Mouse (Mus musculus): ENCODE measurements at regions not wholly inside any gene's neighbourhood (a gene's known extent, or its start where the extent isn't known, plus 50 kb on each side); places are given as distances from the start of the nearest gene placed in this dataset.

DNA sequence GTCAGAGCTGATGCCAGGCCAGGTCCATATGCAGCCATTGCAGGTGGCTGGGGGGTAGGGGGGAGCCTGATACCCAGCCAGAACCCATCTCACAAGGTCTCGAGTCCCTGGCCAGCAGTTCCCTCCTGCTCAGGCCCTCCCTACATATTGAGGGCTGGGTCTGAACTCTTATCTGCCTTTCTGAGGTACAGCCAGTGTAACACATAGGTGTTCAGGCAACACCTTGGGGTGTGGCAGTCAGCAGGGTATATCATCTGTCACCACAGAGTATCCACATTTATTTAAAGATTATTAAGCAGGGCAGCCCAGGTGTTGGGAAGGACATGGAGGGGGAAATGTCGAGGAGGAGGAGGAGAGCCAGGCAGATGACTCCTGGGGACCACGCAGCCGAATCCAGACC, 145.2 kb upstream of the Lemd2 start:
- Histone ChIP-seq H3K27ac (replicated peaks; ENCODE audit: low read depth, low read length) (no peak overlapping the region), H3K4me2 (ENCODE audit: low read depth, severe bottlenecking) (no peak overlapping the region), H3K36me3 (ENCODE audit: control insufficient read depth, insufficient read depth, low read length) (no peaks in the 10 kb centered on the region), H3K27me3 (ENCODE audit: control insufficient read depth, insufficient read depth, low read length) (no peaks in the 10 kb centered on the region), H3K4me1 (ENCODE audit: control insufficient read depth, insufficient read depth, low read length) (no peaks in the 10 kb centered on the region), H3K9me3 (ENCODE audit: control insufficient read depth, low read length) (no peaks in the 10 kb centered on the region), H3K4me3 (ENCODE audit: low read depth, low read length) (no peak overlapping the region), H3K9ac (ENCODE audit: low read length) (no peak overlapping the region)
- DNase-seq (ENCODE audit: low spot score), result no peak
- 80% methylated on average over 4 of the region's 4 CpGs for WGBS
- ATAC-seq (ENCODE audit: insufficient number of reproducible peaks, low FRiP score, low TSS enrichment, low read depth), result no peak

DNA sequence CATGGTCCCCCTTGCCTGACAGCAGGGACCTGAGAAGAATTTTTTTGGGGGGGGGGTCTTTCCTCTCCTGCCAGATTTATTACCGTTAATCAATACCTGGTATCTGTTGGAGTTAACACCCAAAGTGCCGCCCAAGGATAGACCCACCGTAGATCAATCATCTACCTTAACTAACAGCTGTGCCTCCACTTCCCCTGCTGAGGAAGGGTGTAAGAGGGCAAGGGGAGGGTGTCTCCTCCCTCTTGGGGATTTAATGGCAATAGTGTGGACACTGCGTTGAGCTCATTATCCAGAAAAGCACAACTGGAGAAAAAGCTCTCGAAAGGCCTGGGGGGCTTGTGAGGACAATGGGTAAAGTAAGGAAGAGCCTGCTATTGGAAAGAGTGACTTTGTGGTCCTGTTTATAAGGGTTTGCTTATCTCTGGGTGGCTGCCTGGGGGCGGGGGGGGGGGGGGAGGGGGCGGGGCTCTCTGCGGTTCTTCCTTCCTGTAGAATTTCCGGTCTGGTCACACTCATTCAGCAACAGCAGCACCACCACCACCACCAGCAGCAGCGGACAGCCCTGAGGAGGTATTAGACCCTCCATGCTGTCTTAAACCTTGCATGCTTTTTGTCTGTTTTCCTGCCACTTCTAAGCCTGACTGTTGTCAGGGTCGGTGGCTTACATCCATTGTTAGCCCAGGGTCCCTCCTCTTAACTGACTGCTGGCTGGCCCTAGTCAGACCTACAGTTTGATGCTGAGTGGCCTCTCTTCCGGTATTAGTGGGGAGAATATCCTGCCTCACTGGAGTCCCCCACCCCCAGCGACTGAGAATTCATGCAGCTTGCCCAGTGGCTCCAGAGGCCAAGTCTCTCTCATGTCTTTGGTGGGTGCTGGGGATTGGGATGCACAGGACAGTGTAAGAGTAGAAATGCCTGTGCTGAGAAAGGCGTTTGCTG, 138.0 kb upstream of the Lemd2 start:
- no peak overlapping the region; the same call in 1 of the 2 replicates for H3K4me2 ChIP-seq (ENCODE audit: low read depth, severe bottlenecking)
- DNase-seq (ENCODE audit: low spot score) (no peak), ATAC-seq (ENCODE audit: insufficient number of reproducible peaks, low FRiP score, low TSS enrichment, low read depth) (no peak)
- no peaks in the 10 kb centered on the region for H3K4me1 ChIP-seq (ENCODE audit: control insufficient read depth, insufficient read depth, low read length)
- 61% methylated on average over 13 of the region's 14 CpGs for WGBS
- H3K36me3 ChIP-seq (ENCODE audit: control insufficient read depth, insufficient read depth, low read length), result no peaks in the 10 kb centered on the region
- H3K9me3 ChIP-seq (ENCODE audit: control insufficient read depth, low read length), result no peaks in the 10 kb centered on the region
- no peak overlapping the region for H3K27ac ChIP-seq (replicated peaks; ENCODE audit: low read depth, low read length)
- no peak overlapping the region for H3K9ac ChIP-seq (ENCODE audit: low read length)
- H3K27me3 ChIP-seq (ENCODE audit: control insufficient read depth, insufficient read depth, low read length), result no peaks in the 10 kb centered on the region
- H3K4me3 ChIP-seq (ENCODE audit: low read depth, low read length), result no peak overlapping the region

DNA sequence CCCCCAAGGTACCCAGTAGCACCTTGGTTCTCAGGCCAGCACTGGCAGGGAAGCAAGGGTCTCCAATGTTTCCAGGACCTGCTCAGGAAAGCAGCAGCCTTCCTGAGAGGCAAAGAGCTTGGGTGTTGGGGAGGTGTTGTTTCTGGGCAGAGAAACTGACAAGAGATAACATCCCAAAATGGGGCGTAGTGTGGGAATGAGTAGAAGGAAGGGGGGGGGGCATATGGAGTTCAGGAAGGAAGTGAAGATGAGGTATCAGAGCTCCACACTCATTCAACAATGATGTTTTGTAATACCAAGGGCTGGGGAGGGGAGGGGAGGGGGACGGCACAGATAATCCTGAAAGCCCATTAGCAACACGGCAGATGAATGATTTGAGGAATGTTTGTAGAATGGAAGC, 135.6 kb upstream of the Lemd2 start:
- WGBS, result 95% methylated on average over 3 of the region's 3 CpGs
- no peak for ATAC-seq (ENCODE audit: insufficient number of reproducible peaks, low FRiP score, low TSS enrichment, low read depth)
- no peak overlapping the region for H3K27ac ChIP-seq (replicated peaks; ENCODE audit: low read depth, low read length)

DNA sequence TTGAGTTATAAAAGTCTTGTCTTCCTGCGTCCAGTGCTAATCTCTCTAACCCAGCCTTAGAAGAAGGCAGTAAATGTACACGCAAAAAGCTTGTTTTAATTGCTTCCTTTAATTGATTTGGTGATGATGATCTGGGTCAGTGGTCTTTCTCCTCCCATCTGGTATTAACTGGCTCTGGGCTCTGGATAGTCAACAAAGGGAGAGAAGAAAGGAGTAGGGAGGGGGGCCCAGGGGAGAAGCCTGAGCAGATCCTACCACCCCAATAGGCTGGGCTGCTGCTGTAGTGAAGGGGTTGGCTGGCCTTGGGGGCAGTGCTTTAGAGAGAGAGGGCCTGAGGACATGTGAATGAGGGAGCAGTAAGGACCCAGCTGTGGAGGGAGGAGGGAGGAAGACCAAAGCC, 135.0 kb upstream of the Lemd2 start:
- Histone ChIP-seq H3K4me1 (ENCODE audit: control insufficient read depth, insufficient read depth, low read length) (no peaks in the 10 kb centered on the region; the same call in 1 of the 2 replicates), H3K27me3 (ENCODE audit: control insufficient read depth, insufficient read depth, low read length) (no peaks in the 10 kb centered on the region), H3K4me3 (ENCODE audit: low read depth, low read length) (no peak overlapping the region), H3K9me3 (ENCODE audit: control insufficient read depth, low read length) (no peaks in the 10 kb centered on the region), H3K27ac (replicated peaks; ENCODE audit: low read depth, low read length) (no peak overlapping the region), H3K9ac (ENCODE audit: low read length) (no peak overlapping the region), H3K4me2 (ENCODE audit: low read depth, severe bottlenecking) (no peak overlapping the region), H3K36me3 (ENCODE audit: control insufficient read depth, insufficient read depth, low read length) (no peaks in the 10 kb centered on the region)
- WGBS, result 26% methylated on average over 2 of the region's 2 CpGs
- DNase-seq (ENCODE audit: low spot score) (no peak), ATAC-seq (ENCODE audit: insufficient number of reproducible peaks, low FRiP score, low TSS enrichment, low read depth) (no peak)

More for the DNA sequence above, 135.6 kb upstream of the Lemd2 start:
- H3K4me2 ChIP-seq (ENCODE audit: low read depth, severe bottlenecking), result no peak overlapping the region
- no peak overlapping the region for H3K4me3 ChIP-seq (ENCODE audit: low read depth, low read length)
- H3K9me3 ChIP-seq (ENCODE audit: control insufficient read depth, low read length), result no peaks in the 10 kb centered on the region
- no peak for DNase-seq (ENCODE audit: low spot score)
- H3K9ac ChIP-seq (ENCODE audit: low read length), result no peak overlapping the region
- no peaks in the 10 kb centered on the region; the same call in 1 of the 2 replicates for H3K4me1 ChIP-seq (ENCODE audit: control insufficient read depth, insufficient read depth, low read length)
- H3K27me3 ChIP-seq (ENCODE audit: control insufficient read depth, insufficient read depth, low read length), result no peaks in the 10 kb centered on the region
- no peaks in the 10 kb centered on the region for H3K36me3 ChIP-seq (ENCODE audit: control insufficient read depth, insufficient read depth, low read length)

DNA sequence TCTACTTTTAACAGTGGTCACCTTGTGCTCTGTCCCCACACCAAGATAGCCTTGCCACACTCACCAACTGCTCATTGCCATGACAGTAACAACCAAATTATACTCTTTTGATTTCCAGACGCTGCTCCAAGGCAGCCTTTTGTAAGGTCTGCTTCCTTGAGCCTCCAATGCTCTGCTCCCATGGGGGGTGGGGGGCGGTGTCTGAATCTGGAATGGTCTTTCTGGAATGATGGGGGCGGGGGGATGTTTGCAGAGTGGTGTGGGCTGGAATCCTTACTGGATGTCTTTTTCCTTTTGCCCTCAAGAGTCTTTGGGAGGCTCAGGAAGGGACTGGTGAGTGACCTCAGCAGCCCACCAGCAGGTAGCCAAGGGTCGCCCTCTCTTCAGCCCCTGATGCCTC, 131.4 kb upstream of the Lemd2 start:
- Histone ChIP-seq H3K27ac (replicated peaks; ENCODE audit: low read depth, low read length) (no peak overlapping the region), H3K9ac (ENCODE audit: low read length) (no peak overlapping the region), H3K27me3 (ENCODE audit: control insufficient read depth, insufficient read depth, low read length) (no peaks in the 10 kb centered on the region), H3K9me3 (ENCODE audit: control insufficient read depth, low read length) (no peaks in the 10 kb centered on the region), H3K4me1 (ENCODE audit: control insufficient read depth, insufficient read depth, low read length) (no peaks in the 10 kb centered on the region; the same call in 1 of the 2 replicates), H3K4me3 (ENCODE audit: low read depth, low read length) (no peak overlapping the region), H3K36me3 (ENCODE audit: control insufficient read depth, insufficient read depth, low read length) (no peaks in the 10 kb centered on the region), H3K4me2 (ENCODE audit: low read depth, severe bottlenecking) (no peak overlapping the region)
- WGBS, result 78% methylated on average over 4 of the region's 4 CpGs
- DNase-seq (ENCODE audit: low spot score) (no peak), ATAC-seq (ENCODE audit: insufficient number of reproducible peaks, low FRiP score, low TSS enrichment, low read depth) (no peak)

DNA sequence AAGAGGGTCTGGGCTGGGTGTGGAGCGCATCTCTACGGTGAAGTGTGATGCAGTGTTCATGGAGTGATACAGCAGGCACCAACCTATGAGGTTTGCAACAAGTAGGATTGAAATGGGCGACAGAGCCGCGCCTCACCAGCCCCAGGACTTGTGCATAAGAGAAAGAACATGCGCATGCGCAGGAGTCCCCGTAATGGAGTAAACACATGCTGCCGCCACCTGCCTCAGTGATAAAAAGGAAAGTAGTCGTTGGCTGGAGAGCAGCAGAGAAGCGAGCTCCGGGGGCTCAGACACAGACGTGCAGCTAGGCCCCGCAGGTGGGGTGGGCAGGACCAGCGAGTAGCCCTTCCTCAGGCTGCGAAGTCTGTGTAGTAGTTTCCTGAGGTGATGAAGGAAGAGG, 129.3 kb upstream of the Lemd2 start:
- Histone ChIP-seq H3K27ac (replicated peaks; ENCODE audit: low read depth, low read length) (no peak overlapping the region), H3K4me1 (ENCODE audit: control insufficient read depth, insufficient read depth, low read length) (no peaks in the 10 kb centered on the region; the same call in 1 of the 2 replicates), H3K9me3 (ENCODE audit: control insufficient read depth, low read length) (no peaks in the 10 kb centered on the region), H3K9ac (ENCODE audit: low read length) (no peak overlapping the region), H3K27me3 (ENCODE audit: control insufficient read depth, insufficient read depth, low read length) (no peaks in the 10 kb centered on the region), H3K4me2 (ENCODE audit: low read depth, severe bottlenecking) (no peak overlapping the region), H3K36me3 (ENCODE audit: control insufficient read depth, insufficient read depth, low read length) (no peaks in the 10 kb centered on the region), H3K4me3 (ENCODE audit: low read depth, low read length) (no peak overlapping the region)
- WGBS, result 75% methylated on average over 16 of the region's 16 CpGs
- DNase-seq (ENCODE audit: low spot score), result no peak
- no peak for ATAC-seq (ENCODE audit: insufficient number of reproducible peaks, low FRiP score, low TSS enrichment, low read depth)

DNA sequence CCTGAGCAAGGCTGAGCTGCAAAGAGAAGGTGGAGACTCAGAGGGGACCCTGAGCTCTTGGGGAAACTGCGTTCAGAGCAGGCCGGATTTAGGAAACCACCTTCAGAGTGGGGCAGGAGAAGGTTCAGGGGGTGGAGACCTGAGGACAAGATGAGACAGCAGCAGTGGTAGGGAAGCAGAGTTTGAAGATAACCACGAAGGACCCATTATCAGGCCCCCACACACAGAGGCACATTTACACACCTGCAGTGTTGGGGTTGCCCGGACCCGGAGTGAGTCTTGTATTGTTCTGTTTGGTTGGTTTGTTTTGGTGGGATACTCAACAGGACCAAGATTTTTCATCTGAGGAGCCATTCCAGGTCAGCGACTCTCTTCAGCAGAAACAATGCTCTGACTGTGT, 128.9 kb upstream of the Lemd2 start:
- no peak overlapping the region for H3K4me3 ChIP-seq (ENCODE audit: low read depth, low read length)
- H3K27me3 ChIP-seq (ENCODE audit: control insufficient read depth, insufficient read depth, low read length), result no peaks in the 10 kb centered on the region
- no peak for DNase-seq (ENCODE audit: low spot score)
- no peak overlapping the region for H3K9ac ChIP-seq (ENCODE audit: low read length)
- H3K27ac ChIP-seq (replicated peaks; ENCODE audit: low read depth, low read length), result no peak overlapping the region
- H3K4me1 ChIP-seq (ENCODE audit: control insufficient read depth, insufficient read depth, low read length), result no peaks in the 10 kb centered on the region; the same call in 1 of the 2 replicates
- H3K4me2 ChIP-seq (ENCODE audit: low read depth, severe bottlenecking), result no peak overlapping the region
- ATAC-seq (ENCODE audit: insufficient number of reproducible peaks, low FRiP score, low TSS enrichment, low read depth), result no peak
- no peaks in the 10 kb centered on the region for H3K9me3 ChIP-seq (ENCODE audit: control insufficient read depth, low read length)
- WGBS, result 88% methylated on average over 6 of the region's 6 CpGs
- H3K36me3 ChIP-seq (ENCODE audit: control insufficient read depth, insufficient read depth, low read length), result no peaks in the 10 kb centered on the region

DNA sequence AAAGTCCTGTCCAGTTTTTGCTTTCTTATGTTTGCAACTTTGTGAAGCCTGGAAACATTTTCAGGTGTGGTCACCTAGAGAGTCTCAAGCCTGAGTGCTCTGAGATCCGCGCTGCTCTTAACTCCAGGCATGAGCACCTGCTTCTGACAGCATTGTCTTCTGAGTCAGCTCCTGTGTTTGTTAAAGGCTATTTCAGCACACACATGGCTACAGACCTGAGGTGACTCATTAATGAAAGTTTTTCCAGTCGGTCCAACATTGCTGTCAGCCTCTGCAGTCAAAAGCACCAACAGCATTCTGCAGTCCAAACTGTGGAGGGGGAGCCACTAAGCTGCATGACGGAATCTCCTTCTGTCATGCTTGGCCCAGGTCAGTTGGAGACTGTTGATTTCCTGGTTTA, 127.8 kb upstream of the Lemd2 start:
- H3K9me3 ChIP-seq (ENCODE audit: control insufficient read depth, low read length), result no peaks in the 10 kb centered on the region
- H3K27me3 ChIP-seq (ENCODE audit: control insufficient read depth, insufficient read depth, low read length), result no peaks in the 10 kb centered on the region
- H3K4me2 ChIP-seq (ENCODE audit: low read depth, severe bottlenecking), result no peak overlapping the region
- no peaks in the 10 kb centered on the region; the same call in 1 of the 2 replicates for H3K4me1 ChIP-seq (ENCODE audit: control insufficient read depth, insufficient read depth, low read length)
- H3K36me3 ChIP-seq (ENCODE audit: control insufficient read depth, insufficient read depth, low read length), result no peaks in the 10 kb centered on the region
- no peak overlapping the region for H3K4me3 ChIP-seq (ENCODE audit: low read depth, low read length)
- DNase-seq (ENCODE audit: low spot score) (no peak), ATAC-seq (ENCODE audit: insufficient number of reproducible peaks, low FRiP score, low TSS enrichment, low read depth) (no peak)
- no peak overlapping the region for H3K27ac ChIP-seq (replicated peaks; ENCODE audit: low read depth, low read length)
- WGBS, result 88% methylated on average over 4 of the region's 4 CpGs
- no peak overlapping the region for H3K9ac ChIP-seq (ENCODE audit: low read length)

Measured in limb, embryonic 11.5 days (tissue).